Comparison of ENCODE assay signal across 8 mouse cellular contexts in genomic region chr6:136742352-136743118, GRCm38 (mm10). TPM values are rescaled to one million over a fixed set of nuclear protein-coding genes. Genes with fewer than 3 reads are reported as not detected.
DNase-seq lines count a peak whose midpoint lies in the region; ATAC-seq and TF ChIP-seq lines count a peak whose summit lies in the region.

No protein-coding gene starts in this region.

- H3K9me3 ChIP-seq in embryonic facial prominence, embryonic 12.5 days: no peaks in the 10 kb centered on the region
- no peaks in the 10 kb centered on the region for H3K9me3 ChIP-seq in kidney, embryonic 15.5 days (replicated peaks)
- H3K9me3 ChIP-seq in limb, embryonic 14.5 days (ENCODE audit: control insufficient read depth, low read length): no peaks in the 10 kb centered on the region
- no peaks in the 10 kb centered on the region for H3K9me3 ChIP-seq in midbrain, embryonic 16.5 days (replicated peaks; ENCODE audit: control insufficient read depth, low read length, poor library complexity, severe bottlenecking)

- H3K27me3 ChIP-seq in embryonic facial prominence, embryonic 12.5 days: no peaks in the 10 kb centered on the region
- peaks cover 5% of the 10 kb centered on the region for H3K27me3 ChIP-seq in kidney, embryonic 15.5 days
- no peaks in the 10 kb centered on the region for H3K27me3 ChIP-seq in limb, embryonic 14.5 days (ENCODE audit: control insufficient read depth, insufficient read depth, low read length)
- H3K27me3 ChIP-seq in midbrain, embryonic 16.5 days (ENCODE audit: control insufficient read depth, insufficient read depth, low read depth, low read length): no peaks in the 10 kb centered on the region

- no peaks in the 10 kb centered on the region for H3K36me3 ChIP-seq in embryonic facial prominence, embryonic 12.5 days
- no peaks in the 10 kb centered on the region for H3K36me3 ChIP-seq in kidney, embryonic 15.5 days
- H3K36me3 ChIP-seq in limb, embryonic 14.5 days (ENCODE audit: control insufficient read depth, insufficient read depth, low read length): no peaks in the 10 kb centered on the region
- H3K36me3 ChIP-seq in midbrain, embryonic 16.5 days (ENCODE audit: control insufficient read depth, insufficient read depth, low read length): no peaks in the 10 kb centered on the region

- H3K9ac ChIP-seq in embryonic facial prominence, embryonic 12.5 days: no peak overlapping the region
- H3K9ac ChIP-seq in kidney, embryonic 15.5 days: no peak overlapping the region
- H3K9ac ChIP-seq in limb, embryonic 14.5 days (ENCODE audit: low read depth, low read length, severe bottlenecking): no peak overlapping the region
- no peak overlapping the region; the same call in 1 of the 2 replicates for H3K9ac ChIP-seq in midbrain, embryonic 16.5 days (ENCODE audit: low read depth, low read length)

- H3K4me2 ChIP-seq in embryonic facial prominence, embryonic 12.5 days (replicated peaks): no peak overlapping the region
- H3K4me2 ChIP-seq in kidney, embryonic 15.5 days: no peak overlapping the region
- no peak overlapping the region for H3K4me2 ChIP-seq in limb, embryonic 14.5 days (replicated peaks; ENCODE audit: low read depth, low read length, severe bottlenecking)
- no peak overlapping the region for H3K4me2 ChIP-seq in midbrain, embryonic 16.5 days (ENCODE audit: low read length)

- ATAC-seq in embryonic facial prominence, embryonic 12.5 days (ENCODE audit: insufficient number of reproducible peaks, insufficient read depth, low FRiP score, low TSS enrichment): peak; percentile 70
- peak; percentile 83 for ATAC-seq in kidney, embryonic 15.5 days (replicated peaks; ENCODE audit: low FRiP score)
- ATAC-seq in limb, embryonic 14.5 days (ENCODE audit: low FRiP score, low read depth): peak; percentile 83
- ATAC-seq in midbrain, embryonic 16.5 days: peak; percentile 86

- DNase-seq in 416B (ENCODE audit: low read depth): peak; percentile 94
- peak; percentile 74 for DNase-seq in adrenal gland, postnatal 25 days
- peak; percentile 84 for DNase-seq in heart, adult 8-10 months (ENCODE audit: low spot score)
- DNase-seq in limb, embryonic 14.5 days (ENCODE audit: low spot score): peak; percentile 95
- peak; percentile 79 to 87 for DNase-seq in spleen, postnatal 10 days (ENCODE audit: low spot score in 2 of 2)

- no peak overlapping the region for H3K4me3 ChIP-seq in embryonic facial prominence, embryonic 12.5 days
- H3K4me3 ChIP-seq in kidney, embryonic 15.5 days (replicated peaks): no peak overlapping the region
- no peak overlapping the region for H3K4me3 ChIP-seq in limb, embryonic 14.5 days (replicated peaks; ENCODE audit: low read length)
- H3K4me3 ChIP-seq in midbrain, embryonic 16.5 days (ENCODE audit: low read depth, low read length): no peak overlapping the region

- TF ChIP-seq POLR2A in limb, embryonic 14.5 days (IDR thresholded peaks at IDR 0.05; ENCODE audit: borderline replicate concordance, extremely low read depth, insufficient read depth, insufficient read length): no peak

- WGBS in embryonic facial prominence, embryonic 12.5 days: 41% methylated on average over 10 of the region's 10 CpGs
- WGBS in kidney, embryonic 15.5 days: 41% methylated on average over 10 of the region's 10 CpGs
- 38% methylated on average over 10 of the region's 10 CpGs for WGBS in limb, embryonic 14.5 days
- 45% methylated on average over 10 of the region's 10 CpGs for WGBS in midbrain, embryonic 16.5 days

- H3K4me1 ChIP-seq in embryonic facial prominence, embryonic 12.5 days: no peaks in the 10 kb centered on the region
- H3K4me1 ChIP-seq in kidney, embryonic 15.5 days: 0 out of 2 replicates have a peak, but pooled peaks cover 4% of the 10 kb centered on the region
- H3K4me1 ChIP-seq in limb, embryonic 14.5 days (ENCODE audit: control insufficient read depth, insufficient read depth, low read length): no peaks in the 10 kb centered on the region
- H3K4me1 ChIP-seq in midbrain, embryonic 16.5 days (ENCODE audit: control insufficient read depth, insufficient read depth, low read length): peaks cover 3% of the 10 kb centered on the region; the same call in 1 of the 2 replicates

- no peak overlapping the region for H3K27ac ChIP-seq in embryonic facial prominence, embryonic 12.5 days
- H3K27ac ChIP-seq in kidney, embryonic 15.5 days: no peak overlapping the region
- no peak overlapping the region for H3K27ac ChIP-seq in limb, embryonic 14.5 days (replicated peaks; ENCODE audit: low read depth, low read length)
- no peak overlapping the region for H3K27ac ChIP-seq in midbrain, embryonic 16.5 days (ENCODE audit: low read length)

RNA-seq across cellular contexts. Expression of gene Gucy2c, which starts 39.0 kb away (rescaled TPM):
- total RNA-seq in adrenal gland, postnatal 25 days (2021): not detected in 2 replicates
- polyA plus RNA-seq in embryonic facial prominence, embryonic 12.5 days (2016; fragmentation: Nextera tagmentation; extraction: Ambion mirVana): 0.14 and 0.22 TPM in 2 replicates
- total RNA-seq in heart, adult 8-10 months (2022): not detected
- 0.08 and 0.71 TPM in 2 replicates for polyA plus RNA-seq in kidney, embryonic 15.5 days (2015; fragmentation: Nextera tagmentation; extraction: Ambion mirVana)
- 0.05 and 0.10 TPM in 2 replicates for polyA plus RNA-seq in limb, embryonic 14.5 days (2012; rRNA removed)
- polyA plus RNA-seq in limb, embryonic 14.5 days (2014; fragmentation: Nextera tagmentation; extraction: Ambion mirVana): 0.06 and 0.08 TPM in 2 replicates
- 0.69 and 0.71 TPM in 2 replicates for polyA plus RNA-seq in midbrain, embryonic 16.5 days (2015; fragmentation: Nextera tagmentation; extraction: Ambion mirVana)
